Mouse (Mus musculus) cortical plate, adult 2 months (tissue): ENCODE results near the gene Xpo5.

Experiments used
- CTCF ChIP-seq: fragments of 200-500 bp; IDR thresholded peaks from 2 replicates; pipeline ENCODE4 v1.5.1; 2011; ENCODE audit warnings: mild to moderate bottlenecking, control low read depth, low read length; ENCODE audit not compliant: insufficient read depth; ENCODE audit errors: extremely low read depth
- POLR2A ChIP-seq: fragments of 200-500 bp; IDR thresholded peaks from 2 replicates; pipeline ENCODE4 v1.6.1; 2011; ENCODE audit warnings: mild to moderate bottlenecking, low read length, control low read depth; ENCODE audit not compliant: insufficient read depth; ENCODE audit errors: extremely low read depth

DNA sequence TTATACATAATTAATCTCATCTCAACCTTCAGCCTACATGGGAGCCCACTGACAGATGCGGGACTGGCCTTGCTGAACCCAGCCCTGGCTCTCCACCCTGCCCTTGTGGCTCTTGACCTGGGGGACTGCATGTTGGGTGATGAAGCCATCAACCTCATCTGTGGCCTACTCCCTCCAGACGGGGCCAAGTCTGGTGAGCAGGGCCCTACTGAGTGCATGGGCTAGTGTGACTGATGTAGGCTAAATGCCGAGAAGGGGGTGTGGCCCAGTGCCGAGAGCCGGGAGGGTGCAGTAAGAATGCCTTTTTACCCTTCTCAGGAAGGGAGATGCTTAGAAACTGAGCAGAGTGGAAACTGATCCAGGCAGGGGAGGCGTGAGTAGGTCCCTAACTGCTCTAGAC, 52.6 kb downstream of the Xpo5 start:
- no peak for TF ChIP-seq CTCF
- TF ChIP-seq POLR2A: no peak
